Mouse (Mus musculus): ENCODE results near the gene Tbck.

Tbck gene

GRCm38 (mm10) chr3:132864329-132864919, 180.5 kb downstream of the Tbck start:
- no peak for DNase-seq (ENCODE audit: extremely low read depth, insufficient read length, low spot score)

GRCm38 (mm10) chr3:132864986-132865385, 181.0 kb downstream of the Tbck start:
- no peak for DNase-seq (ENCODE audit: extremely low read depth, insufficient read length, low spot score)

GRCm38 (mm10) chr3:132865596-132865995, 181.7 kb downstream of the Tbck start:
- no peak for DNase-seq (ENCODE audit: extremely low read depth, insufficient read length, low spot score)

- DNase-seq (ENCODE audit: extremely low read depth, insufficient read length, low spot score) = no peak
Measured at GRCm38 (mm10) chr3:132866984-132867383, 183.0 kb downstream of the Tbck start.

GRCm38 (mm10) chr3:132868838-132869237, 184.9 kb downstream of the Tbck start:
- DNase-seq (ENCODE audit: extremely low read depth, insufficient read length, low spot score) = no peak

GRCm38 (mm10) chr3:132870079-132870478, 186.1 kb downstream of the Tbck start:
- no peak for DNase-seq (ENCODE audit: extremely low read depth, insufficient read length, low spot score)

- peak; percentile 88 for DNase-seq (ENCODE audit: extremely low read depth, insufficient read length, low spot score)
Measured at GRCm38 (mm10) chr3:132871318-132871904, 187.5 kb downstream of the Tbck start.

- no peak for DNase-seq (ENCODE audit: extremely low read depth, insufficient read length, low spot score)
Measured at GRCm38 (mm10) chr3:132873251-132873650, 189.3 kb downstream of the Tbck start.

GRCm38 (mm10) chr3:132876011-132876708, 192.2 kb downstream of the Tbck start:
- no peak for DNase-seq (ENCODE audit: extremely low read depth, insufficient read length, low spot score)

GRCm38 (mm10) chr3:132876933-132877676, 193.2 kb downstream of the Tbck start:
- no peak for DNase-seq (ENCODE audit: extremely low read depth, insufficient read length, low spot score)

GRCm38 (mm10) chr3:132880361-132880760, 196.4 kb downstream of the Tbck start:
- no peak for DNase-seq (ENCODE audit: extremely low read depth, insufficient read length, low spot score)

GRCm38 (mm10) chr3:132880826-132881225, 196.9 kb downstream of the Tbck start:
- no peak for DNase-seq (ENCODE audit: extremely low read depth, insufficient read length, low spot score)

- no peak for DNase-seq (ENCODE audit: extremely low read depth, insufficient read length, low spot score)
Measured at GRCm38 (mm10) chr3:132883256-132883655, 199.3 kb downstream of the Tbck start.

GRCm38 (mm10) chr3:132884459-132884858, 200.5 kb downstream of the Tbck start:
- DNase-seq (ENCODE audit: extremely low read depth, insufficient read length, low spot score) = no peak

- no peak for DNase-seq (ENCODE audit: extremely low read depth, insufficient read length, low spot score)
Measured at GRCm38 (mm10) chr3:132886419-132887050, 202.6 kb downstream of the Tbck start.

GRCm38 (mm10) chr3:132887074-132887848, 203.3 kb downstream of the Tbck start:
- DNase-seq (ENCODE audit: extremely low read depth, insufficient read length, low spot score) = no peak

Measured in 3134 (cell line).